ENCODE assay signal across 9 mouse cellular contexts in genomic region chr9:75197297-75197696, GRCm38 (mm10). TPM values are rescaled to one million over a fixed set of nuclear protein-coding genes. Genes with fewer than 3 reads are reported as not detected.
DNase-seq lines count a peak whose midpoint lies in the region; ATAC-seq and TF ChIP-seq lines count a peak whose summit lies in the region.
"Had no signal": no experiment of that assay in that cellular context is flagged by ENCODE, and none has a peak within 500 bp of the region (broad histone marks: within the 10 kb centered on the region; RNA-seq: fewer than 3 reads in every experiment).

No protein-coding gene starts in this region.

- DNase-seq in CD4-positive, CD25-positive, alpha-beta regulatory T cell, adult 2 months (ENCODE audit: low read depth, low spot score) = peak; percentile 16
- peak; percentile 78 for DNase-seq in brain, embryonic 14.5 days (ENCODE audit: low read depth)
- peak; percentile 77 for DNase-seq in forebrain, embryonic 14.5 days (ENCODE audit: low spot score)
- peak; percentile 30 for DNase-seq in lung, postnatal 0 days (ENCODE audit: low spot score)
- DNase-seq in T-cell, adult 2 months (ENCODE audit: low spot score) = no peak

- no peak for TF ChIP-seq POLR2A in brain, embryonic 14.5 days (IDR thresholded peaks at IDR 0.05; ENCODE audit: borderline replicate concordance, extremely low read depth, insufficient read depth, insufficient read length, poor library complexity, severe bottlenecking)

- peak overlapping the region; percentile 57; the same call in 1 of the 2 replicates for H3K27ac ChIP-seq in forebrain, embryonic 14.5 days (ENCODE audit: low read depth, low read length)
- H3K27ac ChIP-seq in lung, postnatal 0 days (ENCODE audit: low read length) = no peak overlapping the region
- H3K27ac ChIP-seq: limb, embryonic 12.5 days had no signal

- peak; percentile 48; the same call in 1 of the 2 replicates for TF ChIP-seq CTCF in brain, embryonic 14.5 days (IDR thresholded peaks at IDR 0.05; ENCODE audit: borderline replicate concordance, extremely low read depth, insufficient read depth, insufficient read length)
- peak; percentile 58 for TF ChIP-seq CTCF in lung, postnatal 0 days (IDR thresholded peaks at IDR 0.05)

- no peak for TF ChIP-seq EP300 in lung, postnatal 0 days (IDR thresholded peaks at IDR 0.05)

- no peaks in the 10 kb centered on the region for H3K9me3 ChIP-seq in megakaryocyte, embryonic 14.5 days
- no peaks in the 10 kb centered on the region for H3K9me3 ChIP-seq in forebrain, embryonic 14.5 days (replicated peaks; ENCODE audit: control insufficient read depth, low read length)
- no peaks in the 10 kb centered on the region for H3K9me3 ChIP-seq in lung, postnatal 0 days (ENCODE audit: low read length)
- H3K9me3 ChIP-seq: limb, embryonic 12.5 days had no signal

- peak overlapping the region; percentile 29 for H3K4me3 ChIP-seq in megakaryocyte, embryonic 14.5 days (replicated peaks)
- no peak overlapping the region for H3K4me3 ChIP-seq in forebrain, embryonic 14.5 days (ENCODE audit: low read depth, low read length)
- H3K4me3 ChIP-seq in lung, postnatal 0 days (ENCODE audit: low read depth, low read length) = no peak overlapping the region
- H3K4me3 ChIP-seq: limb, embryonic 12.5 days had no signal

- H3K4me1 ChIP-seq in megakaryocyte, embryonic 14.5 days = peaks cover 54% of the 10 kb centered on the region
- H3K4me1 ChIP-seq in forebrain, embryonic 14.5 days (ENCODE audit: control insufficient read depth, insufficient read depth, low read length) = no peaks in the 10 kb centered on the region
- no peaks in the 10 kb centered on the region for H3K4me1 ChIP-seq in lung, postnatal 0 days (ENCODE audit: insufficient read depth, low read depth, low read length)
- H3K4me1 ChIP-seq: limb, embryonic 12.5 days had no signal

- H3K9ac ChIP-seq in forebrain, embryonic 14.5 days (ENCODE audit: low read length) = no peak overlapping the region
- no peak overlapping the region for H3K9ac ChIP-seq in lung, postnatal 0 days (replicated peaks; ENCODE audit: low read depth)
- H3K9ac ChIP-seq: limb, embryonic 12.5 days had no signal

- WGBS in forebrain, embryonic 14.5 days = 45% methylated on average over 6 of the region's 6 CpGs
- 58% methylated on average over 6 of the region's 6 CpGs for WGBS in lung, postnatal 0 days

- H3K27me3 ChIP-seq in megakaryocyte, embryonic 14.5 days (replicated peaks) = no peaks in the 10 kb centered on the region
- no peaks in the 10 kb centered on the region for H3K27me3 ChIP-seq in forebrain, embryonic 14.5 days (replicated peaks; ENCODE audit: control insufficient read depth, insufficient read depth, low read length)
- no peaks in the 10 kb centered on the region for H3K27me3 ChIP-seq in lung, postnatal 0 days (replicated peaks; ENCODE audit: insufficient read depth, low read length)
- H3K27me3 ChIP-seq: limb, embryonic 12.5 days had no signal

- H3K4me2 ChIP-seq in forebrain, embryonic 14.5 days (ENCODE audit: low read length) = no peak overlapping the region
- H3K4me2 ChIP-seq in lung, postnatal 0 days (replicated peaks; ENCODE audit: low read depth, low read length) = no peak overlapping the region
- H3K4me2 ChIP-seq: limb, embryonic 12.5 days had no signal

- H3K36me3 ChIP-seq in megakaryocyte, embryonic 14.5 days (replicated peaks; ENCODE audit: low read length) = peaks cover 53% of the 10 kb centered on the region
- peaks cover 55% of the 10 kb centered on the region for H3K36me3 ChIP-seq in forebrain, embryonic 14.5 days (ENCODE audit: control insufficient read depth, insufficient read depth, low read length)
- H3K36me3 ChIP-seq in lung, postnatal 0 days (ENCODE audit: insufficient read depth, low read length) = no peaks in the 10 kb centered on the region

- no peak for ATAC-seq in CD4-positive, CD25-positive, alpha-beta regulatory T cell, adult 4 months
- ATAC-seq in megakaryocyte, adult 5-6 weeks (ENCODE audit: poor library complexity, severe bottlenecking) = no peak
- peak; percentile 68; the same call in 1 of the 2 replicates for ATAC-seq in forebrain, embryonic 14.5 days
- ATAC-seq in lung, postnatal 0 days = peak; percentile 43; the same call in 1 of the 2 replicates

RNA-seq across cellular contexts. Expression of gene Myo5c, which starts 34.5 kb away (rescaled TPM):
- polyA plus RNA-seq in CD4-positive, CD25-positive, alpha-beta regulatory T cell, adult 4 months (2017; shearing (Covaris generic)) = 1 to 10 TPM in 1 of 2 experiments, not detected in 1; 1.1 TPM
- polyA plus RNA-seq in megakaryocyte, embryonic 14.5 days (2012; ENCODE audit: insufficient read depth, low replicate concordance) = 0.27 TPM in 1 of 2 replicates, not detected in the other
- total RNA-seq in megakaryocyte, adult 5-6 weeks (2015) = not detected in 2 replicates
- not detected in 2 replicates for total RNA-seq in megakaryocyte, adult 5-6 weeks (2017)
- polyA plus RNA-seq in brain, embryonic 14.5 days (2012; rRNA removed) = 0.40 and 0.64 TPM in 2 replicates
- 0.10 and 0.14 TPM in 2 replicates for polyA plus RNA-seq in forebrain, embryonic 14.5 days (2014; fragmentation: Nextera tagmentation; extraction: Ambion mirVana)
- 35.0 and 39.2 TPM in 2 replicates for polyA plus RNA-seq in lung, postnatal 0 days (2015; fragmentation: Nextera tagmentation; extraction: Ambion mirVana)

Comparison
In these comparisons a context has a peak if more than half of its experiments do, and no peak if none do; other contexts are left out.
1. ATAC-seq: peak in forebrain, embryonic 14.5 days (single experiment) and lung, postnatal 0 days (single experiment); none in CD4-positive, CD25-positive, alpha-beta regulatory T cell, adult 4 months (single experiment) and megakaryocyte, adult 5-6 weeks (single experiment).
2. RNA of gene Myo5c, which starts 34.5 kb away (polyA plus RNA-seq): 35.0 to 39.2 TPM in lung, postnatal 0 days; 1.1 TPM in CD4-positive, CD25-positive, alpha-beta regulatory T cell, adult 4 months, 0.40 to 0.64 TPM in brain, embryonic 14.5 days, 0.27 TPM in megakaryocyte, embryonic 14.5 days and 0.10 to 0.14 TPM in forebrain, embryonic 14.5 days; every median in the first group is over 10 times any median in the second.